Mouse (Mus musculus) myocyte (in vitro differentiated cells): ENCODE data around the gene Rtn4.

Experiments used
- E2F4 ChIP-seq: IDR thresholded peaks from one replicate; pipeline ENCODE4 v1.6.1; 2011; ENCODE audit warnings: mild to moderate bottlenecking, control low read depth, moderate library complexity; ENCODE audit not compliant: insufficient read depth
- MAX ChIP-seq: IDR thresholded peaks from one replicate; pipeline ENCODE4 v1.6.1; 2011; ENCODE audit warnings: low read depth, mild to moderate bottlenecking, control low read depth
- MYOD1 ChIP-seq, 3 experiments: IDR thresholded peaks; one replicate each; pipeline ENCODE4 v1.6.1; 2011; ENCODE audit warnings: control low read depth in 2 of 3, low read depth in 2 of 3, mild to moderate bottlenecking in 2 of 3, moderate library complexity in 1 of 3; ENCODE audit not compliant: insufficient read length in 2 of 3, control insufficient read depth in 1 of 3
- MYOG ChIP-seq, 3 experiments: IDR thresholded peaks; one replicate each; pipeline ENCODE4 v1.6.1; 2011; ENCODE audit warnings: control low read depth in 2 of 3, low read depth in 2 of 3, mild to moderate bottlenecking in 2 of 3; ENCODE audit not compliant: insufficient read length in 2 of 3, control insufficient read depth in 1 of 3, insufficient read depth in 1 of 3
- POLR2A ChIP-seq: IDR thresholded peaks from one replicate; pipeline ENCODE4 v1.6.1; 2011; ENCODE audit warnings: low read depth, mild to moderate bottlenecking, control low read depth, moderate library complexity; ENCODE audit not compliant: insufficient read length
- POLR2AphosphoS2 ChIP-seq: IDR thresholded peaks from one replicate; pipeline ENCODE4 v1.6.1; 2011; ENCODE audit warnings: low read depth, control low read depth; ENCODE audit not compliant: insufficient read length
- SRF ChIP-seq: IDR thresholded peaks from one replicate; pipeline ENCODE4 v1.6.1; 2011; ENCODE audit warnings: low read depth; ENCODE audit not compliant: control insufficient read depth, insufficient read length
- TCF3 ChIP-seq: IDR thresholded peaks from one replicate; pipeline ENCODE4 v1.6.1; 2011; ENCODE audit warnings: low read depth, control low read depth; ENCODE audit not compliant: insufficient read length
- USF1 ChIP-seq: IDR thresholded peaks from one replicate; pipeline ENCODE4 v1.6.1; 2011; ENCODE audit warnings: low read depth, mild to moderate bottlenecking, control low read depth, moderate library complexity

DNA sequence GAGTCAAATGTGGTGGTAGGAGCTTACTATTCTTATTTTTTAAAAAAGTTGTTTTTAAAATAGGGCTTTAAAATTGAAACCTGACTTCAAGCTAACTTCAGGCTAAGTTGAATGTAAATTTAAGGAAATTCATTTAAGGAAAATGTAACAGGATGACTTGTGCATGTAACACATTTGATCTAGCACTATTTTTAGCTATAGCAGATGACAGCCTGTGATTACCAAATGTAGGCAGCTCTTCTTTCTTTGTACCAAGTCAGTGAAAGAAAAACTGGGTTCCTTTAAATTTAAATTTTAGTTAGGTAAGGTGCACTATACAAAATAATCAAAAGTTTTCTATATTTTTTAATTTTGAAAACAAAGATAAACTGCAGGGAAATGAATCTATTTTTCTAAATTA lies 32.4 kb downstream of the Rtn4 start:
- no peak for TF ChIP-seq POLR2A
- TF ChIP-seq POLR2AphosphoS2, result no peak
- no peak for TF ChIP-seq USF1
- TF ChIP-seq E2F4, result no peak
- TF ChIP-seq SRF, result no peak
- no peak for TF ChIP-seq MAX
- no peak for TF ChIP-seq TCF3
- no peak for TF ChIP-seq MYOD1 (IDR thresholded peaks at IDR 0.05; ENCODE audit: control insufficient read depth in 1 of 3, insufficient read length in 2 of 3, low read depth in 2 of 3)
- TF ChIP-seq MYOG (IDR thresholded peaks at IDR 0.05; ENCODE audit: control insufficient read depth in 1 of 3, insufficient read depth in 1 of 3, insufficient read length in 2 of 3, low read depth in 2 of 3), result no peak
